Mouse (Mus musculus) kidney, adult 11 months (tissue): ENCODE data around the gene Cpt1c.

Experiments
- DNase-seq: peaks from one replicate; pipeline ENCODE4 v3.0.0; 2022

Gene Cpt1c

DNA sequence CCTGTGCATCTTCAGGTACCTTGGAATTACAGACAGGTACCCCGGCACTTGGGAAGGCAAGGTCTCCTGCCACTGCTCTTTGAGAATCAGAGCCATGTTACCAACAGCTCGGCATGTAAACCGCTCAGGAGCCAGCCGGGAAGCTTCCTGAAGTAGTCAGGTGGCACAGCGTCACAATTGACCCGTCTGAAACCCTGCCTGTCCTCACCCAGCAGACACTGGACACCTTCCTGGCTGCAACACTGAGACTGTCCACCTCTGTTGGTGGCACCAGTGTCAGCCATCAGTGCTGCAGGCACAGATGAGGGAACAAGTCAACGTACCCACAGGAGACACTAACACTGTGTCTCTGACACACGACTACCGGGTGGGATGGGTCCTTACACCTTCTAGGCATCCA, 59.3 kb downstream of the Cpt1c start:
- DNase-seq, result no peak

DNA sequence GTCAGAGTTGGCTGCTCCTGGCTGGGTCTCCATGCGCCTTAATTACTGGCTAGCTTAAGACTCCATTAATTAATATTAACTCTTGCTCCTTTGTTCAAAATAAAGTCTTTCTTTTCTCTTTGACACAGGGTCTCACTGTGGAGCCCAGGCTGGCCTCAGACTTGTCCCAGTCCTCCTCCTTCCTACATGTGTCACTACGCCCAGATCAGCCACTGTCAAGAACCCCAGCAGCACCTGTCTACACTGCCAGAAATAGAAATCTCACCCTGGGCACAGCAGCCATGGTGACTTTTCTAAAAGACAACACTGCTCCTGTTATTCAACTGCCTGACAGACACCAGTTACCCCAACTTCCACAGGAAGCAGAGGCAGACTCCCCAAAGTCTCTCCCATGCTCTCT, 60.3 kb downstream of the Cpt1c start:
- no peak for DNase-seq
